Mouse (Mus musculus): ENCODE measurements around the gene Ndufb6. TPM values are rescaled to one million over a fixed set of nuclear protein-coding genes. Genes with fewer than 3 reads are reported as not detected.

The Ndufb6 gene
- 207 and 214 TPM in 2 replicates for polyA plus RNA-seq (2016; fragmentation: Nextera tagmentation; extraction: Ambion mirVana)

- peaks cover 22% of the 10 kb centered on the region for H3K36me3 ChIP-seq
- H3K27ac ChIP-seq: peak within 1 kb of the TSS; percentile 80
- no peaks in the 10 kb centered on the region for H3K27me3 ChIP-seq (replicated peaks)
- ATAC-seq: peak; percentile 97
- H3K4me1 ChIP-seq: peaks cover 13% of the 10 kb centered on the region
- H3K9ac ChIP-seq: peak within 1 kb of the TSS; percentile 84
- H3K4me3 ChIP-seq: peak within 1 kb of the TSS; percentile 91
- peak within 1 kb of the TSS; percentile 90 for H3K4me2 ChIP-seq
- no peaks in the 10 kb centered on the region for H3K9me3 ChIP-seq (replicated peaks)
- WGBS (ENCODE audit: insufficient replicate concordance): under 1% methylated on average over 36 of the region's 36 CpGs
These were observed at the start of gene Ndufb6 for GRCm38 (mm10) chr4:40279276-40279900. Gene Ndufb6 (minus strand): TSS chr4:40279421.

GRCm38 (mm10) chr4:40327161-40327560 lies 47.9 kb upstream of the Ndufb6 start:
- Histone ChIP-seq H3K36me3 (no peaks in the 10 kb centered on the region), H3K4me3 (no peak overlapping the region), H3K9ac (no peak overlapping the region), H3K4me1 (peaks cover 5% of the 10 kb centered on the region; the same call in 1 of the 2 replicates), H3K27ac (no peak overlapping the region), H3K27me3 (replicated peaks) (0 out of 2 replicates have a peak, but pooled peaks cover 2% of the 10 kb centered on the region), H3K4me2 (no peak overlapping the region), H3K9me3 (replicated peaks) (no peaks in the 10 kb centered on the region)
- 62% methylated on average over 3 of the region's 3 CpGs for WGBS (ENCODE audit: insufficient replicate concordance)
- ATAC-seq: no peak

GRCm38 (mm10) chr4:40324620-40325019 lies 45.4 kb upstream of the Ndufb6 start:
- H3K27ac ChIP-seq: no peak overlapping the region
- 52% methylated on average over 7 of the region's 7 CpGs for WGBS (ENCODE audit: insufficient replicate concordance)
- H3K36me3 ChIP-seq: no peaks in the 10 kb centered on the region
- H3K9ac ChIP-seq: no peak overlapping the region
- H3K4me1 ChIP-seq: peaks cover 2% of the 10 kb centered on the region; the same call in 1 of the 2 replicates
- 0 out of 2 replicates have a peak, but pooled peaks cover 2% of the 10 kb centered on the region for H3K27me3 ChIP-seq (replicated peaks)
- H3K4me2 ChIP-seq: no peak overlapping the region
- no peak overlapping the region for H3K4me3 ChIP-seq
- ATAC-seq: no peak
- no peaks in the 10 kb centered on the region for H3K9me3 ChIP-seq (replicated peaks)

GRCm38 (mm10) chr4:40317404-40317803 lies 38.2 kb upstream of the Ndufb6 start:
- Histone ChIP-seq H3K4me2 (no peak overlapping the region), H3K36me3 (no peaks in the 10 kb centered on the region), H3K9ac (no peak overlapping the region), H3K4me1 (peaks cover 3% of the 10 kb centered on the region), H3K9me3 (replicated peaks) (no peaks in the 10 kb centered on the region), H3K4me3 (no peak overlapping the region), H3K27me3 (replicated peaks) (no peaks in the 10 kb centered on the region), H3K27ac (no peak overlapping the region)
- no peak for ATAC-seq
- WGBS (ENCODE audit: insufficient replicate concordance): 70% methylated on average over 3 of the region's 3 CpGs

GRCm38 (mm10) chr4:40313026-40313425 lies 33.8 kb upstream of the Ndufb6 start:
- H3K27ac ChIP-seq: no peak overlapping the region
- H3K4me1 ChIP-seq: peaks cover 24% of the 10 kb centered on the region
- ATAC-seq: no peak
- no peaks in the 10 kb centered on the region for H3K9me3 ChIP-seq (replicated peaks)
- H3K4me3 ChIP-seq: no peak overlapping the region
- H3K36me3 ChIP-seq: no peaks in the 10 kb centered on the region
- no peaks in the 10 kb centered on the region for H3K27me3 ChIP-seq (replicated peaks)
- WGBS (ENCODE audit: insufficient replicate concordance): 40% methylated on average over 6 of the region's 6 CpGs
- no peak overlapping the region for H3K4me2 ChIP-seq
- no peak overlapping the region for H3K9ac ChIP-seq

GRCm38 (mm10) chr4:40312213-40312612 lies 33.0 kb upstream of the Ndufb6 start:
- Histone ChIP-seq H3K27me3 (replicated peaks) (no peaks in the 10 kb centered on the region), H3K4me3 (no peak overlapping the region), H3K27ac (no peak overlapping the region), H3K9me3 (replicated peaks) (no peaks in the 10 kb centered on the region), H3K36me3 (no peaks in the 10 kb centered on the region), H3K4me1 (peaks cover 24% of the 10 kb centered on the region), H3K4me2 (0 out of 2 replicates have a peak overlapping the region, but pooled peaks have one; percentile 3), H3K9ac (no peak overlapping the region)
- 29% methylated on average over 1 of the region's 1 CpGs for WGBS (ENCODE audit: insufficient replicate concordance)
- ATAC-seq: peak; percentile 54

- Histone ChIP-seq H3K27me3 (replicated peaks) (no peaks in the 10 kb centered on the region), H3K4me3 (no peak overlapping the region), H3K36me3 (no peaks in the 10 kb centered on the region), H3K4me1 (peaks cover 24% of the 10 kb centered on the region), H3K9ac (no peak overlapping the region), H3K4me2 (no peak overlapping the region), H3K27ac (no peak overlapping the region), H3K9me3 (replicated peaks) (no peaks in the 10 kb centered on the region)
- 69% methylated on average over 11 of the region's 11 CpGs for WGBS (ENCODE audit: insufficient replicate concordance)
- no peak for ATAC-seq
These were observed 31.7 kb upstream of the Ndufb6 start for GRCm38 (mm10) chr4:40310796-40311383.

- no peaks in the 10 kb centered on the region for H3K27me3 ChIP-seq (replicated peaks)
- H3K4me1 ChIP-seq: peaks cover 24% of the 10 kb centered on the region
- no peak overlapping the region for H3K27ac ChIP-seq
- H3K4me2 ChIP-seq: no peak overlapping the region
- H3K4me3 ChIP-seq: no peak overlapping the region
- ATAC-seq: no peak
- H3K36me3 ChIP-seq: no peaks in the 10 kb centered on the region
- H3K9me3 ChIP-seq (replicated peaks): no peaks in the 10 kb centered on the region
- no peak overlapping the region for H3K9ac ChIP-seq
These were observed 30.5 kb upstream of the Ndufb6 start for GRCm38 (mm10) chr4:40309682-40310081.

GRCm38 (mm10) chr4:40302445-40303125 lies 23.4 kb upstream of the Ndufb6 start:
- no peaks in the 10 kb centered on the region for H3K36me3 ChIP-seq
- H3K9ac ChIP-seq: no peak overlapping the region
- H3K4me2 ChIP-seq: no peak overlapping the region
- no peak overlapping the region for H3K27ac ChIP-seq
- 57% methylated on average over 10 of the region's 10 CpGs for WGBS (ENCODE audit: insufficient replicate concordance)
- no peak for ATAC-seq
- no peaks in the 10 kb centered on the region for H3K9me3 ChIP-seq (replicated peaks)
- H3K27me3 ChIP-seq (replicated peaks): peaks cover 11% of the 10 kb centered on the region; the same call in 1 of the 2 replicates
- peaks cover 4% of the 10 kb centered on the region; the same call in 1 of the 2 replicates for H3K4me1 ChIP-seq
- no peak overlapping the region for H3K4me3 ChIP-seq

- Histone ChIP-seq H3K4me1 (peaks cover 4% of the 10 kb centered on the region; the same call in 1 of the 2 replicates), H3K27me3 (replicated peaks) (peaks cover 11% of the 10 kb centered on the region; the same call in 1 of the 2 replicates), H3K9me3 (replicated peaks) (no peaks in the 10 kb centered on the region), H3K4me2 (peak overlapping the region; percentile 47), H3K4me3 (no peak overlapping the region), H3K9ac (no peak overlapping the region), H3K36me3 (no peaks in the 10 kb centered on the region), H3K27ac (no peak overlapping the region)
- ATAC-seq: no peak
- 10% methylated on average over 16 of the region's 16 CpGs for WGBS (ENCODE audit: insufficient replicate concordance)
These were observed 22.0 kb upstream of the Ndufb6 start for GRCm38 (mm10) chr4:40301076-40301789.

- Histone ChIP-seq H3K4me1 (peaks cover 4% of the 10 kb centered on the region; the same call in 1 of the 2 replicates), H3K36me3 (no peaks in the 10 kb centered on the region), H3K4me2 (no peak overlapping the region), H3K9me3 (replicated peaks) (peaks cover 6% of the 10 kb centered on the region), H3K27me3 (replicated peaks) (peaks cover 11% of the 10 kb centered on the region; the same call in 1 of the 2 replicates), H3K4me3 (no peak overlapping the region), H3K9ac (no peak overlapping the region), H3K27ac (no peak overlapping the region)
- ATAC-seq: no peak; the same call in 1 of the 2 replicates
- 12% methylated on average over 5 of the region's 5 CpGs for WGBS (ENCODE audit: insufficient replicate concordance)
These were observed 19.9 kb upstream of the Ndufb6 start for GRCm38 (mm10) chr4:40299169-40299568.
